Mouse (Mus musculus) embryo, embryonic 11.5 days (tissue): ENCODE measurements around the gene Rgma.

ENCODE experiments used
- DNase-seq: peaks from one replicate; pipeline ENCODE4 v3.0.0-alpha.2; 2012; ENCODE audit warnings: low read depth, low spot score

Gene Rgma

GRCm38 (mm10) chr7:73371587-73372321, 3.6 kb upstream of the Rgma start:
- no peak for DNase-seq

- no peak for DNase-seq
These were observed 2.8 kb upstream of the Rgma start for GRCm38 (mm10) chr7:73372352-73372970.

- DNase-seq, result no peak
These were observed 582 bp upstream of the Rgma start for GRCm38 (mm10) chr7:73374727-73375126.

GRCm38 (mm10) chr7:73376101-73377001, 1.0 kb downstream of the Rgma start:
- DNase-seq, result peak; percentile 83

- DNase-seq, result no peak
These were observed 2.0 kb downstream of the Rgma start for GRCm38 (mm10) chr7:73377307-73377706.

- no peak for DNase-seq
These were observed 2.7 kb downstream of the Rgma start for GRCm38 (mm10) chr7:73378034-73378433.

- no peak for DNase-seq
These were observed 7.5 kb downstream of the Rgma start for GRCm38 (mm10) chr7:73382843-73383242.

GRCm38 (mm10) chr7:73388866-73389265, 13.6 kb downstream of the Rgma start:
- no peak for DNase-seq

GRCm38 (mm10) chr7:73389419-73389818, 14.1 kb downstream of the Rgma start:
- DNase-seq, result no peak

GRCm38 (mm10) chr7:73389871-73390294, 14.6 kb downstream of the Rgma start:
- no peak for DNase-seq

- no peak for DNase-seq
These were observed 15.2 kb downstream of the Rgma start for GRCm38 (mm10) chr7:73390426-73391001.

GRCm38 (mm10) chr7:73391002-73391517, 15.8 kb downstream of the Rgma start:
- peak; percentile 80 for DNase-seq

- DNase-seq, result peak; percentile 57
These were observed 16.4 kb downstream of the Rgma start for GRCm38 (mm10) chr7:73391518-73392321.

- DNase-seq, result no peak
These were observed 17.1 kb downstream of the Rgma start for GRCm38 (mm10) chr7:73392359-73392758.

- DNase-seq, result no peak
These were observed 18.2 kb downstream of the Rgma start for GRCm38 (mm10) chr7:73393307-73394012.

- DNase-seq, result no peak
These were observed 18.7 kb downstream of the Rgma start for GRCm38 (mm10) chr7:73394013-73394409.

- DNase-seq, result no peak
These were observed 23.0 kb downstream of the Rgma start for GRCm38 (mm10) chr7:73398319-73398718.

- no peak for DNase-seq
These were observed 23.6 kb downstream of the Rgma start for GRCm38 (mm10) chr7:73398806-73399442.

GRCm38 (mm10) chr7:73399501-73400044, 24.3 kb downstream of the Rgma start:
- peak; percentile 67 for DNase-seq
